Mouse (Mus musculus) MEL (cell line): ENCODE measurements around the gene Ift88. TPM values are rescaled to one million over a fixed set of nuclear protein-coding genes. Genes with fewer than 3 reads are reported as not detected.

Experiments
- DNase-seq: peaks from one replicate; pipeline ENCODE4 v3.0.0; 2011; ENCODE audit warnings: low read depth, low spot score
- H3K27ac ChIP-seq: 2 replicates; pipeline ENCODE4 v1.5.1; 2012; ENCODE audit warnings: low read depth, mild to moderate bottlenecking, control low read depth, low read length, moderate library complexity; ENCODE audit not compliant: control insufficient read depth
- H3K27me3 ChIP-seq, 2 experiments: fragments of 150-350 bp in 1 of 2; sonication (generic) in 1 of 2; 2 replicates each; pipeline ENCODE4 v1.6.1; 2012; ENCODE audit warnings: low read length in 2 of 2, mild to moderate bottlenecking in 2 of 2, improper control_type of control experiment in 1 of 2, moderate library complexity in 1 of 2; ENCODE audit not compliant: insufficient read depth in 2 of 2, control insufficient read depth in 1 of 2
- H3K36me3 ChIP-seq, 2 experiments: 2 replicates each; pipeline ENCODE4 v1.6.1; 2012 to 2014; ENCODE audit warnings: low read length in 2 of 2, improper control_type of control experiment in 1 of 2, inconsistent platforms in 1 of 2, mild to moderate bottlenecking in 1 of 2; ENCODE audit not compliant: insufficient read depth in 2 of 2, control insufficient read depth in 1 of 2
- H3K4me1 ChIP-seq, 2 experiments: fragments of 150-350 bp in 1 of 2; sonication (generic) in 1 of 2; 2 replicates each; pipeline ENCODE4 v1.6.1; 2012; ENCODE audit warnings: low read length in 2 of 2, improper control_type of control experiment in 1 of 2, mild to moderate bottlenecking in 1 of 2; ENCODE audit not compliant: insufficient read depth in 2 of 2, control insufficient read depth in 1 of 2
- H3K4me3 ChIP-seq, 2 experiments: fragments of 150-350 bp in 1 of 2; sonication (generic) in 1 of 2; 2 replicates each; pipeline ENCODE4 v1.5.1; 2012; ENCODE audit warnings: low read depth in 2 of 2, low read length in 2 of 2, mild to moderate bottlenecking in 2 of 2, moderate library complexity in 2 of 2, control low read depth in 1 of 2, improper control_type of control experiment in 1 of 2; ENCODE audit not compliant: control insufficient read depth in 1 of 2, insufficient read depth in 1 of 2
- H3K79me2 ChIP-seq: 2 replicates; pipeline ENCODE4 v1.6.1; 2012; ENCODE audit warnings: mild to moderate bottlenecking, low read length, moderate library complexity; ENCODE audit not compliant: control insufficient read depth, poor library complexity, insufficient read depth
- H3K9ac ChIP-seq: 2 replicates; pipeline ENCODE4 v1.6.1; 2012; ENCODE audit warnings: low read depth, mild to moderate bottlenecking, control low read depth, low read length, moderate library complexity; ENCODE audit not compliant: control insufficient read depth, poor library complexity, severe bottlenecking
- H3K9me3 ChIP-seq: fragments of 150-350 bp; sonication (generic); replicated peaks from 2 replicates; pipeline ENCODE4 v1.6.1; 2012; ENCODE audit warnings: mild to moderate bottlenecking, low read length, improper control_type of control experiment, moderate library complexity; ENCODE audit not compliant: insufficient read depth
- BHLHE40 ChIP-seq: IDR thresholded peaks from 2 replicates; pipeline ENCODE4 v1.6.1; 2012; ENCODE audit warnings: low read depth, mild to moderate bottlenecking, inconsistent platforms, low read length, improper control_type of control experiment, borderline replicate concordance
- CHD1 ChIP-seq: IDR thresholded peaks from 2 replicates; pipeline ENCODE4 v1.6.1; 2012; ENCODE audit warnings: low read depth, mild to moderate bottlenecking, inconsistent platforms, low read length, improper control_type of control experiment
- CHD2 ChIP-seq: IDR thresholded peaks from 2 replicates; pipeline ENCODE4 v1.6.1; 2011; ENCODE audit warnings: low read length, improper control_type of control experiment
- E2F4 ChIP-seq: IDR thresholded peaks from 2 replicates; pipeline ENCODE4 v1.6.1; 2011; ENCODE audit warnings: low read depth, low read length, improper control_type of control experiment, borderline replicate concordance
- ETS1 ChIP-seq: IDR thresholded peaks from 2 replicates; pipeline ENCODE4 v1.6.1; 2012; ENCODE audit warnings: low read depth, mild to moderate bottlenecking, inconsistent platforms, low read length, improper control_type of control experiment, moderate library complexity
- GABPA ChIP-seq: IDR thresholded peaks from 2 replicates; pipeline ENCODE4 v1.6.1; 2012; ENCODE audit warnings: low read depth, mild to moderate bottlenecking, inconsistent platforms, low read length, improper control_type of control experiment, moderate library complexity
- HCFC1 ChIP-seq: IDR thresholded peaks from 2 replicates; pipeline ENCODE4 v1.6.1; 2012; ENCODE audit warnings: low read depth, mild to moderate bottlenecking, inconsistent platforms, low read length, improper control_type of control experiment, moderate library complexity
- JUND ChIP-seq: IDR thresholded peaks from 2 replicates; pipeline ENCODE4 v1.6.1; 2011; ENCODE audit warnings: low read depth, mild to moderate bottlenecking, improper control_type of control experiment, low read length
- MAX ChIP-seq: IDR thresholded peaks from 2 replicates; pipeline ENCODE4 v1.6.1; 2011; ENCODE audit warnings: low read length, improper control_type of control experiment
- MAZ ChIP-seq: IDR thresholded peaks from 2 replicates; pipeline ENCODE4 v1.6.1; 2012; ENCODE audit warnings: low read depth, mild to moderate bottlenecking, inconsistent platforms, low read length, improper control_type of control experiment
- MXI1 ChIP-seq: IDR thresholded peaks from 2 replicates; pipeline ENCODE4 v1.6.1; 2011; ENCODE audit warnings: mild to moderate bottlenecking, low read depth, low read length, improper control_type of control experiment
- MYC ChIP-seq: IDR thresholded peaks from 2 replicates; pipeline ENCODE4 v1.6.1; 2011; ENCODE audit warnings: low read depth, mild to moderate bottlenecking, low read length, improper control_type of control experiment, moderate library complexity
- POLR2AphosphoS5 ChIP-seq: IDR thresholded peaks from 2 replicates; pipeline ENCODE4 v1.6.1; 2012; ENCODE audit warnings: low read depth, borderline replicate concordance, mild to moderate bottlenecking, inconsistent platforms, low read length, moderate library complexity, mixed read lengths
- TAL1 ChIP-seq: IDR thresholded peaks from 2 replicates; pipeline ENCODE4 v1.6.1; 2012; ENCODE audit warnings: mild to moderate bottlenecking, inconsistent platforms, low read length, moderate library complexity, mixed read lengths
- TBP ChIP-seq: IDR thresholded peaks from 2 replicates; pipeline ENCODE4 v1.8.0; 2011; ENCODE audit warnings: low read depth, low read length, improper control_type of control experiment
- TCF12 ChIP-seq: IDR thresholded peaks from 2 replicates; pipeline ENCODE4 v1.6.1; 2014; ENCODE audit warnings: low read depth, mild to moderate bottlenecking, inconsistent platforms, low read length, improper control_type of control experiment, moderate library complexity
- UBTF ChIP-seq: IDR thresholded peaks from 2 replicates; pipeline ENCODE4 v1.6.1; 2012; ENCODE audit warnings: low read depth, mild to moderate bottlenecking, inconsistent platforms, low read length, improper control_type of control experiment, moderate library complexity, borderline replicate concordance; ENCODE audit not compliant: insufficient read depth
- ZNF384 ChIP-seq: IDR thresholded peaks from 2 replicates; pipeline ENCODE4 v1.6.1; 2012; ENCODE audit warnings: low read depth, mild to moderate bottlenecking, inconsistent platforms, low read length, improper control_type of control experiment
- polyA plus RNA-seq, 2 experiments: library from polyadenylated mRNA; stranded (reverse) in 1 of 2; unstranded in 1 of 2; fragments of >175 nt in 1 of 2; fragments of >200 nt in 1 of 2; gene quantifications; 2 replicates each; pipeline versions ENCODE4 v1.2.1 to v1.2.4; 2012; ENCODE audit warnings: low replicate concordance in 2 of 2, low read depth in 1 of 2; ENCODE audit not compliant: insufficient read length in 2 of 2, insufficient read depth in 1 of 2, missing spikeins in 1 of 2
- total RNA-seq: library from RNA; depleted of rRNA; stranded (reverse); fragments of 300-350 nt; gene quantifications from 2 replicates; pipeline ENCODE4 v1.2.3, GENCODE M21; 2012

Gene Ift88
- total and polyA plus RNA-seq, 3 experiments = 2.4 to 5.1 TPM; not detected in 1

DNA sequence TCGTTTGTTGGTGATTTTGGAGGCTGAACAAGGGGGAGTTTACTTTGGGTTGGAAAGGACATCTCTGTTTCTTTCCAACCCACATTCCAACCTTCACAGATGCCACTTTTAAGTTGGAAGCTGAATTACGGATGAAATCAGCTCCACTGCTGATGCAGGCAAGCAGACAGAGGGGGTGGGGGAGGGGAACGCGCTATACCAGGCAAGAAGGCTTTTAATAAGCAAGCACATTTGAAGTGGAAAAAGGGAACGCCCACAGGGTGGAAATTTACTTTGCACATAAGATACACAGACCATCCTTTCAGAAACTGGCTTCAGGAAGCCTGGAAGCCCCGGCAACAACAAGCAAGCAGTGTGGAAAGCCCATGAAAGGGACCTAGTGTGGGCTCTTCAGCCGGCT is 11.7 kb upstream of the Ift88 start:
- Histone ChIP-seq H3K27ac (no peak overlapping the region), H3K27me3 (no peaks in the 10 kb centered on the region; a peak in 2 of 4 replicates), H3K36me3 (no peaks in the 10 kb centered on the region), H3K4me3 (no peak overlapping the region), H3K9me3 (no peaks in the 10 kb centered on the region), H3K79me2 (no peaks in the 10 kb centered on the region), H3K4me1 (no peaks in the 10 kb centered on the region), H3K9ac (no peak overlapping the region)
- TF ChIP-seq CHD2 = no peak
- no peak for TF ChIP-seq UBTF
- no peak for TF ChIP-seq HCFC1
- TF ChIP-seq ZNF384 = no peak
- TF ChIP-seq BHLHE40 = no peak
- TF ChIP-seq MAX = no peak
- no peak for TF ChIP-seq CHD1
- TF ChIP-seq MYC = no peak
- TF ChIP-seq TCF12 = no peak
- no peak for TF ChIP-seq E2F4
- no peak for TF ChIP-seq MAZ
- no peak for TF ChIP-seq MXI1
- no peak for DNase-seq

DNA sequence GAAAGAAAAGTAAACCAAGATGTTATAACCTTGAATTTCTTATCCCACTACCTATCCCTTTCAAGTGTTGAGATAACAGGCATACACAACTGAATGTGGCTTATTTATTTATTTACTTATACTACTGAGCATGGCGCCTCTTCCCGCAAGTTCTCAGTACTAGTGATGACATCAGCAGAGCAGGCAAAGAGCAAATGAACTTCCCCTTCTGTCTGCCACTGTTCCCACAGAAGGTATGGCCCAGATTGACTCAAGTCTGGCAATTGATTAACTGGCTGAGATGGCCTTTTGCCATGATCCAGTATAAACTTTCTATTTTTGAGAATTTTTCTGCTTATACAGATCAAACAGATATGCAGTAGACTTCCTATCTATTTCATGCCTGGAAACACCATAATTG is 6.7 kb upstream of the Ift88 start:
- no peaks in the 10 kb centered on the region for H3K36me3 ChIP-seq
- H3K27me3 ChIP-seq = peaks cover 10 to 11% of the 10 kb centered on the region in 2 experiments
- H3K4me3 ChIP-seq = 0 out of 4 replicates have a peak overlapping the region, but pooled peaks of 1 of the 2 experiments have one; percentile 31
- no peaks in the 10 kb centered on the region for H3K79me2 ChIP-seq
- TF ChIP-seq ETS1 = no peak
- no peak for TF ChIP-seq TBP
- no peak for TF ChIP-seq POLR2AphosphoS5
- TF ChIP-seq JUND = no peak
- no peak for TF ChIP-seq CHD2
- TF ChIP-seq TAL1 = no peak
- no peak for TF ChIP-seq GABPA
- no peak overlapping the region for H3K27ac ChIP-seq
- H3K9ac ChIP-seq = no peak overlapping the region
- DNase-seq = peak; percentile 67
- H3K4me1 ChIP-seq = no peaks in the 10 kb centered on the region
- H3K9me3 ChIP-seq = no peaks in the 10 kb centered on the region
